Mouse (Mus musculus): ENCODE measurements at regions not wholly inside any gene's neighbourhood (a gene's known extent, or its start where the extent isn't known, plus 50 kb on each side); places are given as distances from the start of the nearest gene placed in this dataset.

DNA sequence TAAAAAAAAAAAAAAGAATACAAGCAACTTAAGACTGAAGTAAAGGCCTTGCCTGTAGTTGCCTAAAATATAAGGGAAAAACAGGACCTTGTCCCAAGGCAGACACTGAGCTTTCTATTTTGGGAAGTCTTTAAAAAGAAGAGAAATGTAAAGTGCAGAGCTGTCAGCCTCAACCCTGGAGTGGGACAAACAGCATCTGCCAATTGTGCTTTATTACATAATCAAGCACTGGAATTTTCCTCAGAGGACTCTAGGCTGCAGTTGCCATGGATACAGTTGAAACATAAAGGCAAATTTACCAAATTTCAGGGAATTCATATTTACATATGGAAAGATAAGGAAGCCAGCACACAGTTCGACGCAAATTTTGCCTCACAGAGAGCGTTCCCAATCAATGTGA, 406.7 kb downstream of the Gm597 start:
- peak in 1 of 2 experiments; percentile 23 for DNase-seq (ENCODE audit: extremely low spot score in 1 of 2, low spot score in 2 of 2)
- intact Hi-C loops (cut with DNase I) = no loop called here

DNA sequence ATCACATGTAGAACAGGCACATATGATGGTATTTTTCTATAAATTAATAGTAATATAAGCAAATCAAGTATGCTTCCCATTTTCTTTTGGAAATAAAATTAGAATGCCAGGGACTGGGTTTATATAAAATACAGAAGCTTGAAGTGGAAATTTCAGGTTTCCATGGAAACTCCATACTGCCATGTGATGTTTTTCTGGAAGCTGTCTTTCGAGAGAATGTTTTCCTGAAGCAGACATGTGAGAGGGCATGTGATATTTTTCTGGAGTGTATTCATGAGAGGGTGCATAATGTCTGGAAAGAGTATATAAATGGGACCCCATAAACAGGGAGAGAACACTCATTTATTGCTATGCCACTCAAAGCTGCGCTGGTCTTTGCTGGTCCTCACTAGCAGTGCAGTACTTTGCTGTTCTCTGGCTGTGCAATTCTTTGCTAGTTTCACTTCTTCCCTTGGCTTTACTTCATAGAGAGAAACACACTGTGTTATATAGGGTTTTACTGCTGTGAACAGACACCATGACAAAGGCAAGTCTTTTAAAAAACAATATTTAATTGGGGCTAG, 430.6 kb downstream of the Gm597 start:
- peak in 1 of 2 experiments; percentile 53 for DNase-seq (ENCODE audit: extremely low spot score in 1 of 2, low spot score in 2 of 2)
- intact Hi-C loops (cut with DNase I) = no loop called here

GRCm38 (mm10) chr1:28348572-28348971, 431.5 kb downstream of the Gm597 start:
- intact Hi-C loops (cut with DNase I) = no loop called here
- no peak for DNase-seq (ENCODE audit: extremely low spot score in 1 of 2, low spot score in 2 of 2)

DNA sequence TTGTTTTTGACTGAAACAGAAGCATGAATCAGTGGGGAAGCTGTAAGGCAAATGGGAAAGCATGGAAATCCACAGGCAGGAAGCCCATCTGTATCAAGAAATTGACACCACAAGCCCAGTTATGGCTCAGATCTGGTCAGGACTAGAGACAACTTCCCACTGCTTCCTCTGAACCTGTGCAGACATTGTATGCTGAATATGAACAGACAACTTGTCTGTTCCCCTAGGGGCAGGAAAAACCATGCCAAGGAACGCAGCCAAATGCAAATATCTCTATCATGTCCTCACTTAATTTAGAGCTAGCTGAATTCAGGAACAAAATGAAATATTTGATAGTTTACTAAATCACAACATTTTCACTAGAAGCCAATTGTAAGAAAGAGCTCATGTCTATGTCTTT, 440.0 kb downstream of the Gm597 start:
- intact Hi-C loops (cut with DNase I) = no loop called here

DNA sequence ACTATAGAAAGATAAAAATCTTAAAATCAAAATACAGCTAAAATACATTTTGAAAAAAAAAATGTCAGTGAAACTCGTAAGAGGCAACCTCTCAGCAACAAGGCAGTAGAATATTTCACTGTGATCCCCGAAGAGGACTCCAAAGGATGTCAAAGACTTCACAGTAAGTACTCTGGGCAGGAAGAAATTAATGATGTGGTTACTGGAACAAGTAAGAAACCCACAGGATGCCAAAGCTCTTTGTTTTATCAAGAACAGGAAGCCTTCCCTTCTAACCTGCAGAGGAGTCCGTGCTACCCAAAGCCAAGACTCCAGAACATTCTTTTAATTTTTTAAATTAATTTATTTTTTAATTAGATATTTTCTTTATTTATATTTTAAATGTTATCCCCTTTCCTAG, 445.7 kb downstream of the Gm597 start:
- intact Hi-C loops (cut with DNase I) = no loop called here
- no peak for DNase-seq (ENCODE audit: extremely low spot score in 1 of 2, low spot score in 2 of 2)

More for the DNA sequence above, 440.0 kb downstream of the Gm597 start:
- no peak for DNase-seq (ENCODE audit: extremely low spot score in 1 of 2, low spot score in 2 of 2)

GRCm38 (mm10) chr1:28332031-28332430, 448.0 kb downstream of the Gm597 start:
- intact Hi-C loops (cut with DNase I) = no loop called here
- DNase-seq (ENCODE audit: extremely low spot score in 1 of 2, low spot score in 2 of 2) = no peak

- no peak for DNase-seq (ENCODE audit: extremely low spot score in 1 of 2, low spot score in 2 of 2)
- intact Hi-C loops (cut with DNase I) = no loop called here
These were observed 451.1 kb downstream of the Gm597 start for GRCm38 (mm10) chr1:28328986-28329385.

GRCm38 (mm10) chr1:28328539-28328938, 451.5 kb downstream of the Gm597 start:
- DNase-seq (ENCODE audit: extremely low spot score in 1 of 2, low spot score in 2 of 2) = no peak
- intact Hi-C loops (cut with DNase I) = no loop called here

GRCm38 (mm10) chr1:28324141-28324540, 455.9 kb downstream of the Gm597 start:
- no peak for DNase-seq (ENCODE audit: extremely low spot score in 1 of 2, low spot score in 2 of 2)
- intact Hi-C loops (cut with DNase I) = no loop called here

Data from left cerebral cortex, postnatal 10 days (tissue).